10 mouse cellular contexts compared by ENCODE assay signal in genomic region chr11:50403367-50404014, GRCm38 (mm10). TPM values are rescaled to one million over a fixed set of nuclear protein-coding genes. Genes with fewer than 3 reads are reported as not detected.
A peak's percentile ranks its signal among the peaks of the same experiment; 100 is the strongest.
DNase-seq lines count a peak whose midpoint lies in the region; ATAC-seq lines count a peak whose summit lies in the region.
"Had no signal": no experiment of that assay in that cellular context is flagged by ENCODE, and none has a peak within 500 bp of the region (broad histone marks: within the 10 kb centered on the region; RNA-seq: fewer than 3 reads in every experiment).

No protein-coding gene starts in this region.

- DNase-seq in left cerebral cortex, postnatal 4 days = peak; percentile 72
- DNase-seq in left cerebral cortex, adult 9 months (ENCODE audit: low spot score in 2 of 2) = no peak
- peak; percentile 86 to 88 for DNase-seq in adrenal gland, postnatal 36 days
- peak; percentile 71 to 80 for DNase-seq in kidney, postnatal 36 days
- DNase-seq in yolk sac, embryonic 10.5 days (ENCODE audit: low spot score) = no peak
- no peak for DNase-seq in retina, embryonic 14.5 days (ENCODE audit: low spot score)

- intact Hi-C loops in left cerebral cortex, postnatal 4 days (cut with DNase I) = no loop called here

- 0 out of 2 replicates have a peak, but pooled peaks have one; percentile 25 for ATAC-seq in erythroid progenitor cell, adult 5-6 weeks (replicated peaks; ENCODE audit: low FRiP score, poor library complexity, severe bottlenecking)
- ATAC-seq: midbrain, embryonic 15.5 days; Patski had no signal

RNA-seq across cellular contexts. Expression of gene Hnrnph1, which starts 26.7 kb away (rescaled TPM):
- 100 to 1,000 TPM; 508 to 515 TPM for total RNA-seq in left cerebral cortex, postnatal 4 days (2021)
- total RNA-seq in adrenal gland, postnatal 36 days (2021) = 100 to 1,000 TPM; 212 to 305 TPM
- 456 and 552 TPM in 2 replicates for total RNA-seq in erythroid progenitor cell, adult 5-6 weeks (2015; ENCODE audit: low replicate concordance)
- total RNA-seq in erythroid progenitor cell, adult 5-6 weeks (2017; ENCODE audit: low replicate concordance) = 368 and 428 TPM in 2 replicates

RNA-seq across cellular contexts. Expression of gene Rufy1, which starts 27.4 kb away (rescaled TPM):
- total RNA-seq in left cerebral cortex, postnatal 4 days (2021) = 10 to 100 TPM; 21.3 to 22.5 TPM
- 10 to 100 TPM; 38.2 to 39.8 TPM for total RNA-seq in adrenal gland, postnatal 36 days (2021)
- 13.4 and 13.7 TPM in 2 replicates for total RNA-seq in erythroid progenitor cell, adult 5-6 weeks (2015; ENCODE audit: low replicate concordance)
- total RNA-seq in erythroid progenitor cell, adult 5-6 weeks (2017; ENCODE audit: low replicate concordance) = 8.6 and 10.3 TPM in 2 replicates

RNA-seq across cellular contexts. Expression of gene Cby3, which starts 49.2 kb away (rescaled TPM):
- not detected for total RNA-seq in left cerebral cortex, postnatal 4 days (2021)
- total RNA-seq in adrenal gland, postnatal 36 days (2021) = not detected
- not detected in 2 replicates for total RNA-seq in erythroid progenitor cell, adult 5-6 weeks (2015; ENCODE audit: low replicate concordance)
- total RNA-seq in erythroid progenitor cell, adult 5-6 weeks (2017; ENCODE audit: low replicate concordance) = not detected in 2 replicates
- total RNA-seq: left cerebral cortex, adult 8-10 months had no signal

Comparison
In these comparisons a context has a peak if more than half of its experiments do, and no peak if none do; other contexts are left out.
1. DNase-seq: peak in left cerebral cortex, postnatal 4 days (single experiment), adrenal gland, postnatal 36 days (2 of 2) and kidney, postnatal 36 days (2 of 2); none in left cerebral cortex, adult 9 months (0 of 2), yolk sac, embryonic 10.5 days (single experiment) and retina, embryonic 14.5 days (single experiment).